Mouse (Mus musculus): ENCODE data around the gene Map3k13. TPM values are rescaled to one million over a fixed set of nuclear protein-coding genes. Genes with fewer than 3 reads are reported as not detected.

Gene Map3k13
- polyA plus RNA-seq, 2 experiments, result 0.92 to 1.2 TPM

- no peak overlapping the region for H3K9ac ChIP-seq (ENCODE audit: low read depth, low read length, severe bottlenecking)
- no peak overlapping the region for H3K27ac ChIP-seq (replicated peaks; ENCODE audit: low read depth, low read length)
- H3K4me1 ChIP-seq (ENCODE audit: control insufficient read depth, insufficient read depth, low read length), result no peaks in the 10 kb centered on the region
- WGBS, result 64% methylated on average over 3 of the region's 3 CpGs
- H3K36me3 ChIP-seq (ENCODE audit: control insufficient read depth, insufficient read depth, low read length), result no peaks in the 10 kb centered on the region
- ATAC-seq (ENCODE audit: low FRiP score, low read depth) (no peak), DNase-seq (ENCODE audit: low spot score) (no peak)
- H3K4me2 ChIP-seq (replicated peaks; ENCODE audit: low read depth, low read length, severe bottlenecking), result no peak overlapping the region
- no peak for TF ChIP-seq POLR2A (IDR thresholded peaks at IDR 0.05; ENCODE audit: borderline replicate concordance, extremely low read depth, insufficient read depth, insufficient read length)
- no peak overlapping the region for H3K4me3 ChIP-seq (replicated peaks; ENCODE audit: low read length)
- H3K27me3 ChIP-seq (ENCODE audit: control insufficient read depth, insufficient read depth, low read length), result no peaks in the 10 kb centered on the region
- H3K9me3 ChIP-seq (ENCODE audit: control insufficient read depth, low read length), result no peaks in the 10 kb centered on the region
These were observed 171.4 kb downstream of the Map3k13 start for GRCm38 (mm10) chr16:21965576-21965975.

GRCm38 (mm10) chr16:21969874-21970273, 175.7 kb downstream of the Map3k13 start:
- no peak overlapping the region for H3K4me3 ChIP-seq (replicated peaks; ENCODE audit: low read length)
- TF ChIP-seq POLR2A (IDR thresholded peaks at IDR 0.05; ENCODE audit: borderline replicate concordance, extremely low read depth, insufficient read depth, insufficient read length), result no peak
- H3K4me1 ChIP-seq (ENCODE audit: control insufficient read depth, insufficient read depth, low read length), result no peaks in the 10 kb centered on the region
- H3K27ac ChIP-seq (replicated peaks; ENCODE audit: low read depth, low read length), result no peak overlapping the region
- ATAC-seq (ENCODE audit: low FRiP score, low read depth), result no peak
- H3K36me3 ChIP-seq (ENCODE audit: control insufficient read depth, insufficient read depth, low read length), result no peaks in the 10 kb centered on the region
- H3K9me3 ChIP-seq (ENCODE audit: control insufficient read depth, low read length), result no peaks in the 10 kb centered on the region
- no peak for DNase-seq (ENCODE audit: low spot score)
- WGBS, result 89% methylated on average over 4 of the region's 5 CpGs
- H3K27me3 ChIP-seq (ENCODE audit: control insufficient read depth, insufficient read depth, low read length), result no peaks in the 10 kb centered on the region
- no peak overlapping the region for H3K4me2 ChIP-seq (replicated peaks; ENCODE audit: low read depth, low read length, severe bottlenecking)
- no peak overlapping the region for H3K9ac ChIP-seq (ENCODE audit: low read depth, low read length, severe bottlenecking)

GRCm38 (mm10) chr16:21970536-21970935, 176.4 kb downstream of the Map3k13 start:
- Histone ChIP-seq H3K36me3 (ENCODE audit: control insufficient read depth, insufficient read depth, low read length) (no peaks in the 10 kb centered on the region), H3K4me1 (ENCODE audit: control insufficient read depth, insufficient read depth, low read length) (no peaks in the 10 kb centered on the region), H3K4me3 (replicated peaks; ENCODE audit: low read length) (no peak overlapping the region), H3K9ac (ENCODE audit: low read depth, low read length, severe bottlenecking) (no peak overlapping the region), H3K27me3 (ENCODE audit: control insufficient read depth, insufficient read depth, low read length) (no peaks in the 10 kb centered on the region), H3K9me3 (ENCODE audit: control insufficient read depth, low read length) (no peaks in the 10 kb centered on the region), H3K27ac (replicated peaks; ENCODE audit: low read depth, low read length) (no peak overlapping the region), H3K4me2 (replicated peaks; ENCODE audit: low read depth, low read length, severe bottlenecking) (no peak overlapping the region)
- DNase-seq (ENCODE audit: low spot score), result no peak
- no peak for ATAC-seq (ENCODE audit: low FRiP score, low read depth)
- WGBS, result 86% methylated on average over 6 of the region's 6 CpGs
- no peak for TF ChIP-seq POLR2A (IDR thresholded peaks at IDR 0.05; ENCODE audit: borderline replicate concordance, extremely low read depth, insufficient read depth, insufficient read length)

GRCm38 (mm10) chr16:21971446-21971845, 177.3 kb downstream of the Map3k13 start:
- TF ChIP-seq POLR2A (IDR thresholded peaks at IDR 0.05; ENCODE audit: borderline replicate concordance, extremely low read depth, insufficient read depth, insufficient read length), result no peak
- no peak overlapping the region for H3K27ac ChIP-seq (replicated peaks; ENCODE audit: low read depth, low read length)
- H3K9ac ChIP-seq (ENCODE audit: low read depth, low read length, severe bottlenecking), result no peak overlapping the region
- 0 out of 2 replicates have a peak, but pooled peaks cover 5% of the 10 kb centered on the region for H3K27me3 ChIP-seq (ENCODE audit: control insufficient read depth, insufficient read depth, low read length)
- no peak overlapping the region for H3K4me3 ChIP-seq (replicated peaks; ENCODE audit: low read length)
- H3K4me1 ChIP-seq (ENCODE audit: control insufficient read depth, insufficient read depth, low read length), result no peaks in the 10 kb centered on the region
- H3K4me2 ChIP-seq (replicated peaks; ENCODE audit: low read depth, low read length, severe bottlenecking), result no peak overlapping the region
- H3K9me3 ChIP-seq (ENCODE audit: control insufficient read depth, low read length), result no peaks in the 10 kb centered on the region
- peak; percentile 18 for DNase-seq (ENCODE audit: low spot score)
- 59% methylated on average over 4 of the region's 4 CpGs for WGBS
- no peak; the same call in 1 of the 2 replicates for ATAC-seq (ENCODE audit: low FRiP score, low read depth)
- H3K36me3 ChIP-seq (ENCODE audit: control insufficient read depth, insufficient read depth, low read length), result no peaks in the 10 kb centered on the region

- WGBS, result 6% methylated on average over 16 of the region's 16 CpGs
- no peak overlapping the region for H3K27ac ChIP-seq (replicated peaks; ENCODE audit: low read depth, low read length)
- DNase-seq (ENCODE audit: low spot score), result peak; percentile 20
These were observed 182.1 kb downstream of the Map3k13 start for GRCm38 (mm10) chr16:21976203-21976602.

GRCm38 (mm10) chr16:21977347-21977746, 183.2 kb downstream of the Map3k13 start:
- no peak overlapping the region for H3K9ac ChIP-seq (ENCODE audit: low read depth, low read length, severe bottlenecking)
- no peak for TF ChIP-seq POLR2A (IDR thresholded peaks at IDR 0.05; ENCODE audit: borderline replicate concordance, extremely low read depth, insufficient read depth, insufficient read length)
- 0 out of 2 replicates have a peak, but pooled peaks cover 5% of the 10 kb centered on the region for H3K27me3 ChIP-seq (ENCODE audit: control insufficient read depth, insufficient read depth, low read length)
- H3K4me2 ChIP-seq (replicated peaks; ENCODE audit: low read depth, low read length, severe bottlenecking), result no peak overlapping the region
- H3K4me3 ChIP-seq (replicated peaks; ENCODE audit: low read length), result no peak overlapping the region
- DNase-seq (ENCODE audit: low spot score) (no peak), ATAC-seq (ENCODE audit: low FRiP score, low read depth) (no peak)
- WGBS, result 61% methylated on average over 5 of the region's 5 CpGs
- no peak overlapping the region for H3K27ac ChIP-seq (replicated peaks; ENCODE audit: low read depth, low read length)
- no peaks in the 10 kb centered on the region for H3K9me3 ChIP-seq (ENCODE audit: control insufficient read depth, low read length)
- H3K36me3 ChIP-seq (ENCODE audit: control insufficient read depth, insufficient read depth, low read length), result no peaks in the 10 kb centered on the region
- H3K4me1 ChIP-seq (ENCODE audit: control insufficient read depth, insufficient read depth, low read length), result no peaks in the 10 kb centered on the region

More at GRCm38 (mm10) chr16:21976203-21976602, 182.1 kb downstream of the Map3k13 start:
- no peak for ATAC-seq (ENCODE audit: low FRiP score, low read depth)
- no peaks in the 10 kb centered on the region for H3K36me3 ChIP-seq (ENCODE audit: control insufficient read depth, insufficient read depth, low read length)
- TF ChIP-seq POLR2A (IDR thresholded peaks at IDR 0.05; ENCODE audit: borderline replicate concordance, extremely low read depth, insufficient read depth, insufficient read length), result no peak
- peak overlapping the region; percentile 30 for H3K4me2 ChIP-seq (replicated peaks; ENCODE audit: low read depth, low read length, severe bottlenecking)
- H3K9ac ChIP-seq (ENCODE audit: low read depth, low read length, severe bottlenecking), result no peak overlapping the region
- no peaks in the 10 kb centered on the region for H3K9me3 ChIP-seq (ENCODE audit: control insufficient read depth, low read length)
- 0 out of 2 replicates have a peak, but pooled peaks cover 5% of the 10 kb centered on the region for H3K27me3 ChIP-seq (ENCODE audit: control insufficient read depth, insufficient read depth, low read length)
- no peaks in the 10 kb centered on the region for H3K4me1 ChIP-seq (ENCODE audit: control insufficient read depth, insufficient read depth, low read length)
- peak overlapping the region; percentile 5; the same call in 1 of the 2 replicates for H3K4me3 ChIP-seq (replicated peaks; ENCODE audit: low read length)

Other genes with a start within 250 kb of the Map3k13 start
- gene 2510009E07Rik, start 99.7 kb upstream of the Map3k13 start, polyA plus RNA-seq (2012; rRNA removed), result 23.6 and 24.3 TPM in 2 replicates
- 26.3 and 27.1 TPM in 2 replicates for gene 2510009E07Rik, start 99.7 kb upstream of the Map3k13 start, polyA plus RNA-seq (2014; fragmentation: Nextera tagmentation; extraction: Ambion mirVana)
- gene Ehhadh, start 6.5 kb upstream of the Map3k13 start, polyA plus RNA-seq (2012; rRNA removed), result 4.7 and 4.8 TPM in 2 replicates
- 2.3 and 2.7 TPM in 2 replicates for gene Ehhadh, start 6.5 kb upstream of the Map3k13 start, polyA plus RNA-seq (2014; fragmentation: Nextera tagmentation; extraction: Ambion mirVana)
- gene Tmem41a, start 153.2 kb downstream of the Map3k13 start, polyA plus RNA-seq (2012; rRNA removed), result 27.6 and 30.5 TPM in 2 replicates
- 42.3 and 42.8 TPM in 2 replicates for gene Tmem41a, start 153.2 kb downstream of the Map3k13 start, polyA plus RNA-seq (2014; fragmentation: Nextera tagmentation; extraction: Ambion mirVana)
- gene Liph, start 201.3 kb downstream of the Map3k13 start, polyA plus RNA-seq (2012; rRNA removed), result 0.92 and 1.6 TPM in 2 replicates
- gene Liph, start 201.3 kb downstream of the Map3k13 start, polyA plus RNA-seq (2014; fragmentation: Nextera tagmentation; extraction: Ambion mirVana), result 2.3 and 2.8 TPM in 2 replicates
- gene Senp2, start 215.1 kb downstream of the Map3k13 start, polyA plus RNA-seq (2012; rRNA removed), result 31.8 and 42.6 TPM in 2 replicates
- gene Senp2, start 215.1 kb downstream of the Map3k13 start, polyA plus RNA-seq (2014; fragmentation: Nextera tagmentation; extraction: Ambion mirVana), result 43.7 and 45.7 TPM in 2 replicates

Data from limb, embryonic 14.5 days (tissue).